Mouse (Mus musculus) adrenal gland, adult 2 months (tissue): Measurements from ENCODE around the gene Pfdn5. TPM values are rescaled to one million over a fixed set of nuclear protein-coding genes. Genes with fewer than 3 reads are reported as not detected.

Experiments used
- DNase-seq: peaks from one replicate; pipeline ENCODE4 v3.0.0; 2021
- polyA plus RNA-seq: library from polyadenylated mRNA; depleted of rRNA; stranded (reverse); fragments of >200 nt; gene quantifications from 2 replicates; pipeline ENCODE4 v1.2.3, GENCODE M21; 2012; rRNA removed
- total RNA-seq, 2 experiments: library from RNA; stranded (reverse); gene quantifications; 2 replicates each; pipeline ENCODE4 v1.2.3; 2021

The Pfdn5 gene
- total and polyA plus RNA-seq, 3 experiments, result 19.1 to 441 (median 416) TPM

- DNase-seq, result peak; percentile 80
Observed at GRCm38 (mm10) chr15:102376453-102377162, 50.7 kb downstream of the Pfdn5 start.

- DNase-seq, result peak; percentile 89
Observed at GRCm38 (mm10) chr15:102377163-102377543, 51.2 kb downstream of the Pfdn5 start.

- DNase-seq, result peak; percentile 71
Observed at GRCm38 (mm10) chr15:102377810-102378262, 51.9 kb downstream of the Pfdn5 start.

Other genes with a start within 250 kb of the Pfdn5 start
- 10 to 100 TPM; 75.2 to 91.8 TPM for gene Tns2, start 225.7 kb upstream of the Pfdn5 start, total RNA-seq
- gene Tns2, start 225.7 kb upstream of the Pfdn5 start, polyA plus RNA-seq, result 101 and 107 TPM in 2 replicates
- 10 to 100 TPM; 27.4 to 48.9 TPM for gene Spryd3, start 189.9 kb upstream of the Pfdn5 start, total RNA-seq
- 38.3 and 48.4 TPM in 2 replicates for gene Spryd3, start 189.9 kb upstream of the Pfdn5 start, polyA plus RNA-seq
- gene Igfbp6, start 181.8 kb upstream of the Pfdn5 start, total RNA-seq, result 10 to 100 TPM; 37.7 to 71.0 TPM
- 65.0 and 78.9 TPM in 2 replicates for gene Igfbp6, start 181.8 kb upstream of the Pfdn5 start, polyA plus RNA-seq
- under 1 TPM; 0.35 to 0.49 TPM for gene Soat2, start 175.6 kb upstream of the Pfdn5 start, total RNA-seq
- 0.88 and 0.92 TPM in 2 replicates for gene Soat2, start 175.6 kb upstream of the Pfdn5 start, polyA plus RNA-seq
- 10 to 100 TPM; 48.6 to 60.7 TPM for gene Zfp740, start 122.9 kb upstream of the Pfdn5 start, total RNA-seq
- 13.9 and 14.4 TPM in 2 replicates for gene Zfp740, start 122.9 kb upstream of the Pfdn5 start, polyA plus RNA-seq
- gene Csad, start 121.4 kb upstream of the Pfdn5 start, total RNA-seq, result 100 to 1,000 TPM in 1 of 2 experiments, 10 to 100 TPM in 1; 71.2 to 106 TPM
- gene Csad, start 121.4 kb upstream of the Pfdn5 start, polyA plus RNA-seq, result 128 and 216 TPM in 2 replicates
- gene Itgb7, start 94.2 kb upstream of the Pfdn5 start, total RNA-seq, result 1 to 10 TPM; 2.0 to 4.7 TPM
- gene Itgb7, start 94.2 kb upstream of the Pfdn5 start, polyA plus RNA-seq, result 2.3 and 2.4 TPM in 2 replicates
- gene Rarg, start 68.6 kb upstream of the Pfdn5 start, total RNA-seq, result 10 to 100 TPM; 21.0 to 35.8 TPM
- gene Rarg, start 68.6 kb upstream of the Pfdn5 start, polyA plus RNA-seq, result 29.9 and 32.4 TPM in 2 replicates
- not detected for gene Gm9918, start 55.6 kb upstream of the Pfdn5 start, total RNA-seq
- 0.47 and 0.87 TPM in 2 replicates for gene Gm9918, start 55.6 kb upstream of the Pfdn5 start, polyA plus RNA-seq
- gene Mfsd5, start 46.7 kb upstream of the Pfdn5 start, total RNA-seq, result 10 to 100 TPM; 38.2 to 46.3 TPM
- 99.6 and 108 TPM in 2 replicates for gene Mfsd5, start 46.7 kb upstream of the Pfdn5 start, polyA plus RNA-seq
- gene Espl1, start 29.9 kb upstream of the Pfdn5 start, total RNA-seq, result 1 to 10 TPM in 1 of 2 experiments, under 1 TPM in 1; 0.86 to 2.5 TPM
- gene Espl1, start 29.9 kb upstream of the Pfdn5 start, polyA plus RNA-seq, result 1.8 and 2.2 TPM in 2 replicates
- 10 to 100 TPM; 54.1 to 60.3 TPM for gene Myg1, start 5.6 kb downstream of the Pfdn5 start, total RNA-seq
- gene Myg1, start 5.6 kb downstream of the Pfdn5 start, polyA plus RNA-seq, result 73.3 and 77.5 TPM in 2 replicates
- gene Aaas, start 24.7 kb downstream of the Pfdn5 start, total RNA-seq, result 10 to 100 TPM; 16.8 to 18.1 TPM
- gene Aaas, start 24.7 kb downstream of the Pfdn5 start, polyA plus RNA-seq, result 44.9 and 46.6 TPM in 2 replicates
- gene Sp7, start 41.1 kb downstream of the Pfdn5 start, total RNA-seq, result under 1 TPM; 0.09 to 0.14 TPM
- 0.50 and 0.55 TPM in 2 replicates for gene Sp7, start 41.1 kb downstream of the Pfdn5 start, polyA plus RNA-seq
- gene Sp1, start 80.0 kb downstream of the Pfdn5 start, total RNA-seq, result 10 to 100 TPM; 71.7 to 72.1 TPM
- 8.5 and 11.1 TPM in 2 replicates for gene Sp1, start 80.0 kb downstream of the Pfdn5 start, polyA plus RNA-seq
- 1 to 10 TPM; 1.0 to 1.6 TPM for gene Amhr2, start 119.3 kb downstream of the Pfdn5 start, total RNA-seq
- gene Amhr2, start 119.3 kb downstream of the Pfdn5 start, polyA plus RNA-seq, result 1.3 and 2.5 TPM in 2 replicates
- 100 to 1,000 TPM; 105 to 197 TPM for gene Prr13, start 132.9 kb downstream of the Pfdn5 start, total RNA-seq
- 213 and 313 TPM in 2 replicates for gene Prr13, start 132.9 kb downstream of the Pfdn5 start, polyA plus RNA-seq
- 100 to 1,000 TPM; 641 to 760 TPM for gene Pcbp2, start 144.4 kb downstream of the Pfdn5 start, total RNA-seq
- 388 and 545 TPM in 2 replicates for gene Pcbp2, start 144.4 kb downstream of the Pfdn5 start, polyA plus RNA-seq
- not detected for gene Gm10337, start 177.6 kb downstream of the Pfdn5 start, total RNA-seq
- gene Gm10337, start 177.6 kb downstream of the Pfdn5 start, polyA plus RNA-seq, result not detected in 2 replicates
- 10 to 100 TPM in 1 of 2 experiments, 1 to 10 TPM in 1; 5.2 to 15.1 TPM for gene Map3k12, start 190.9 kb downstream of the Pfdn5 start, total RNA-seq
- gene Map3k12, start 190.9 kb downstream of the Pfdn5 start, polyA plus RNA-seq, result 10.6 and 12.0 TPM in 2 replicates
- 10 to 100 TPM; 30.5 to 32.5 TPM for gene Tarbp2, start 192.1 kb downstream of the Pfdn5 start, total RNA-seq
- gene Tarbp2, start 192.1 kb downstream of the Pfdn5 start, polyA plus RNA-seq, result 60.7 and 64.1 TPM in 2 replicates
- 1 to 10 TPM in 1 of 2 experiments, under 1 TPM in 1; 0.62 to 2.1 TPM for gene Npff, start 198.8 kb downstream of the Pfdn5 start, total RNA-seq
- 2.9 and 4.0 TPM in 2 replicates for gene Npff, start 198.8 kb downstream of the Pfdn5 start, polyA plus RNA-seq